Mouse (Mus musculus) lung, postnatal 0 days (tissue): ENCODE data around the gene Rxfp4. TPM values are rescaled to one million over a fixed set of nuclear protein-coding genes. Genes with fewer than 3 reads are reported as not detected.
A peak's percentile ranks its signal among the peaks of the same experiment; 100 is the strongest.

Source experiments
- ATAC-seq: fragments of 200-750 bp; cut with Nextera tagmentation; 2 replicates; pipeline ENCODE4 v1.8.0; 2017; ENCODE audit warnings: moderate library complexity
- DNase-seq: peaks from one replicate; pipeline ENCODE4 v3.0.0-alpha.2; 2016; ENCODE audit warnings: low spot score
- H3K27ac ChIP-seq: fragments of 300-500 bp; sonication (generic); 2 replicates; pipeline ENCODE4 v1.5.1; 2014; ENCODE audit warnings: antibody characterized with exemption, mild to moderate bottlenecking, low read length, mixed read lengths
- H3K27me3 ChIP-seq: fragments of 300-500 bp; sonication (generic); replicated peaks from 2 replicates; pipeline ENCODE4 v1.6.1; 2014; ENCODE audit warnings: low read length, mixed read lengths; ENCODE audit not compliant: insufficient read depth
- H3K36me3 ChIP-seq: fragments of 300-500 bp; sonication (generic); 2 replicates; pipeline ENCODE4 v1.6.1; 2014; ENCODE audit warnings: low read length, mixed read lengths; ENCODE audit not compliant: insufficient read depth
- H3K4me1 ChIP-seq: fragments of 300-500 bp; sonication (generic); 2 replicates; pipeline ENCODE4 v1.6.1; 2014; ENCODE audit warnings: antibody characterized with exemption, low read depth, low read length, mixed read lengths; ENCODE audit not compliant: insufficient read depth
- H3K4me2 ChIP-seq: fragments of 300-500 bp; sonication (generic); replicated peaks from 2 replicates; pipeline ENCODE4 v1.6.1; 2014; ENCODE audit warnings: low read depth, mild to moderate bottlenecking, low read length, moderate library complexity, mixed read lengths
- H3K4me3 ChIP-seq: fragments of 300-500 bp; sonication (generic); 2 replicates; pipeline ENCODE4 v1.5.1; 2014; ENCODE audit warnings: low read depth, low read length
- H3K9ac ChIP-seq: fragments of 300-500 bp; sonication (generic); replicated peaks from 2 replicates; pipeline ENCODE4 v1.6.1; 2014; ENCODE audit warnings: low read depth, mild to moderate bottlenecking
- H3K9me3 ChIP-seq: fragments of 300-500 bp; sonication (generic); 2 replicates; pipeline ENCODE4 v1.6.1; 2016; ENCODE audit warnings: low read length, mixed read lengths
- CTCF ChIP-seq: IDR thresholded peaks from 2 replicates; pipeline ENCODE4 v1.5.1; 2016; ENCODE audit warnings: antibody characterized with exemption, mild to moderate bottlenecking
- EP300 ChIP-seq: IDR thresholded peaks from 2 replicates; pipeline ENCODE4 v1.6.1; 2016; ENCODE audit warnings: antibody characterized with exemption, mild to moderate bottlenecking, control low read depth
- WGBS: fragments of 180-500 bp; shearing (Covaris S2); extraction: QIAGEN DNeasy Blood & Tissue Kit; methylation state at CpG from one replicate; pipeline ENCODE4 v1.1.7; 2014; 5-methylcytosine and 5-hydroxymethylcytosine counted together
- polyA plus RNA-seq: library from polyadenylated mRNA; unstranded; fragments of >200 nt; fragmentation: Nextera tagmentation; extraction: Ambion mirVana; gene quantifications from 2 replicates; pipeline ENCODE4 v1.2.1, GENCODE M21; 2015

The Rxfp4 gene
- polyA plus RNA-seq, 1 experiment from 2014 or later = 0.92 TPM

GRCm38 (mm10) chr3:88623346-88624135 lies 29.4 kb downstream of the Rxfp4 start:
- ATAC-seq = no peak
- Histone ChIP-seq H3K27ac (peak overlapping the region; percentile 97), H3K9me3 (no peaks in the 10 kb centered on the region), H3K4me1 (peaks cover 21% of the 10 kb centered on the region; the same call in 1 of the 2 replicates), H3K4me3 (peak overlapping the region; percentile 86), H3K36me3 (no peaks in the 10 kb centered on the region; the same call in 1 of the 2 replicates), H3K27me3 (no peaks in the 10 kb centered on the region), H3K4me2 (peak overlapping the region; percentile 80), H3K9ac (peak overlapping the region; percentile 93)
- TF ChIP-seq CTCF (no peak), EP300 (no peak)
- 3% methylated on average over 13 of the region's 15 CpGs for WGBS
- DNase-seq = no peak

- Histone ChIP-seq H3K9ac (peak overlapping the region; percentile 93), H3K36me3 (no peaks in the 10 kb centered on the region; the same call in 1 of the 2 replicates), H3K4me2 (peak overlapping the region; percentile 80), H3K9me3 (no peaks in the 10 kb centered on the region), H3K27ac (peak overlapping the region; percentile 97), H3K27me3 (no peaks in the 10 kb centered on the region), H3K4me1 (peaks cover 18% of the 10 kb centered on the region; the same call in 1 of the 2 replicates), H3K4me3 (peak overlapping the region; percentile 86)
- ATAC-seq (peak; percentile 34; the same call in 1 of the 2 replicates), DNase-seq (peak; percentile 73)
- TF ChIP-seq EP300 = no peak
- no peak for TF ChIP-seq CTCF
- WGBS = 0% methylated on average over 5 of the region's 6 CpGs
Measured at GRCm38 (mm10) chr3:88622941-88623345, 30.0 kb downstream of the Rxfp4 start.

- TF ChIP-seq EP300 (no peak; the same call in 1 of the 2 replicates), CTCF (no peak)
- DNase-seq (peak; percentile 74), ATAC-seq (peak; percentile 21)
- Histone ChIP-seq H3K9me3 (no peaks in the 10 kb centered on the region), H3K4me1 (peaks cover 14% of the 10 kb centered on the region; the same call in 1 of the 2 replicates), H3K36me3 (no peaks in the 10 kb centered on the region), H3K9ac (peak overlapping the region; percentile 93), H3K4me3 (peak overlapping the region; percentile 86), H3K27ac (peak overlapping the region; percentile 97), H3K4me2 (peak overlapping the region; percentile 80), H3K27me3 (no peaks in the 10 kb centered on the region)
- WGBS = 2% methylated on average over 24 of the region's 24 CpGs
Measured at GRCm38 (mm10) chr3:88622113-88622940, 30.6 kb downstream of the Rxfp4 start.

- H3K4me1 ChIP-seq = peaks cover 11% of the 10 kb centered on the region; the same call in 1 of the 2 replicates
- H3K4me2 ChIP-seq = peak overlapping the region; percentile 80
- H3K9ac ChIP-seq = peak overlapping the region; percentile 93
- ATAC-seq = peak; percentile 59
- no peaks in the 10 kb centered on the region for H3K9me3 ChIP-seq
- H3K27ac ChIP-seq = peak overlapping the region; percentile 97
- DNase-seq = peak; percentile 92
- no peak for TF ChIP-seq CTCF
- no peak for TF ChIP-seq EP300
- under 1% methylated on average over 36 of the region's 36 CpGs for WGBS
- H3K27me3 ChIP-seq = no peaks in the 10 kb centered on the region
- H3K36me3 ChIP-seq = no peaks in the 10 kb centered on the region
- peak overlapping the region; percentile 86 for H3K4me3 ChIP-seq
Measured at GRCm38 (mm10) chr3:88621537-88622112, 31.3 kb downstream of the Rxfp4 start.

GRCm38 (mm10) chr3:88620992-88621536 lies 31.9 kb downstream of the Rxfp4 start:
- 3% methylated on average over 43 of the region's 64 CpGs for WGBS
- peaks cover 10% of the 10 kb centered on the region; the same call in 1 of the 2 replicates for H3K4me1 ChIP-seq
- peak; percentile 91 for DNase-seq

More at GRCm38 (mm10) chr3:88620992-88621536, 31.9 kb downstream of the Rxfp4 start:
- H3K27ac ChIP-seq = peak overlapping the region; percentile 97
- ATAC-seq = peak; percentile 76
- H3K9me3 ChIP-seq = no peaks in the 10 kb centered on the region
- H3K9ac ChIP-seq = peak overlapping the region; percentile 93
- H3K36me3 ChIP-seq = no peaks in the 10 kb centered on the region
- H3K27me3 ChIP-seq = no peaks in the 10 kb centered on the region
- no peak for TF ChIP-seq EP300
- TF ChIP-seq CTCF = no peak
- H3K4me2 ChIP-seq = peak overlapping the region; percentile 80
- H3K4me3 ChIP-seq = peak overlapping the region; percentile 86
